Mouse (Mus musculus) E14TG2a.4 (cell line): ENCODE data around the gene Pik3r1.

ENCODE experiments used
- CTCF ChIP-seq: conservative IDR thresholded peaks from 2 replicates; pipeline ENCODE4 v1.5.1; 2014; ENCODE audit warnings: low read length
- NANOG ChIP-seq: IDR thresholded peaks from 2 replicates; pipeline ENCODE4 v1.6.1; 2014; ENCODE audit warnings: borderline replicate concordance, low read length, mixed read lengths
- POU5F1 ChIP-seq: IDR thresholded peaks from 2 replicates; pipeline ENCODE4 v1.6.1; 2014; ENCODE audit warnings: low read length, borderline replicate concordance

- TF ChIP-seq CTCF (no peak), POU5F1 (no peak), NANOG (no peak)
Measured at GRCm38 (mm10) chr13:101726922-101727321, 41.1 kb downstream of the Pik3r1 start.
